Mouse (Mus musculus) lung, embryonic 14.5 days (tissue): Measurements from ENCODE around the gene Far1. TPM values are rescaled to one million over a fixed set of nuclear protein-coding genes. Genes with fewer than 3 reads are reported as not detected.

Source experiments
- ATAC-seq: fragments of 200-750 bp; cut with Nextera tagmentation; 2 replicates; pipeline ENCODE4 v1.8.0; 2017; ENCODE audit warnings: mild to moderate bottlenecking, moderate TSS enrichment, moderate library complexity; ENCODE audit not compliant: insufficient read depth
- DNase-seq: peaks from one replicate; pipeline ENCODE4 v3.0.0-alpha.2; 2015
- H3K27ac ChIP-seq: fragments of 300-500 bp; sonication (generic); 2 replicates; pipeline ENCODE4 v1.5.1; 2014; ENCODE audit warnings: low read depth, mild to moderate bottlenecking, moderate library complexity
- H3K27me3 ChIP-seq: fragments of 300-500 bp; sonication (generic); 2 replicates; pipeline ENCODE4 v1.6.1; 2014; ENCODE audit warnings: low read length, control low read depth; ENCODE audit not compliant: insufficient read depth
- H3K36me3 ChIP-seq: fragments of 300-500 bp; sonication (generic); 2 replicates; pipeline ENCODE4 v1.6.1; 2014; ENCODE audit warnings: control low read depth; ENCODE audit not compliant: insufficient read depth
- H3K4me1 ChIP-seq: fragments of 300-500 bp; sonication (generic); 2 replicates; pipeline ENCODE4 v1.6.1; 2014; ENCODE audit warnings: antibody characterized with exemption, control low read depth; ENCODE audit not compliant: insufficient read depth
- H3K4me2 ChIP-seq: fragments of 300-500 bp; sonication (generic); 2 replicates; pipeline ENCODE4 v1.6.1; 2014; ENCODE audit warnings: mild to moderate bottlenecking
- H3K4me3 ChIP-seq: fragments of 300-500 bp; sonication (generic); 2 replicates; pipeline ENCODE4 v1.5.1; 2014; ENCODE audit warnings: low read depth, low read length
- H3K9ac ChIP-seq: fragments of 300-500 bp; sonication (generic); 2 replicates; pipeline ENCODE4 v1.6.1; 2014
- H3K9me3 ChIP-seq: fragments of 300-500 bp; sonication (generic); 2 replicates; pipeline ENCODE4 v1.6.1; 2016; ENCODE audit warnings: low read depth, low read length, control low read depth
- CTCF ChIP-seq: IDR thresholded peaks from 2 replicates; pipeline ENCODE4 v1.5.1; 2016; ENCODE audit warnings: antibody characterized with exemption, low read depth
- WGBS: fragments of 180-500 bp; shearing (Covaris S2); extraction: QIAGEN DNeasy Blood & Tissue Kit; methylation state at CpG from one replicate; pipeline ENCODE4 v1.1.7; 2014; 5-methylcytosine and 5-hydroxymethylcytosine counted together
- polyA plus RNA-seq: library from polyadenylated mRNA; unstranded; fragments of >200 nt; fragmentation: Nextera tagmentation; extraction: Ambion mirVana; gene quantifications from 2 replicates; pipeline ENCODE4 v1.2.1, GENCODE M21; 2014

The Far1 gene
- polyA plus RNA-seq, 1 experiment from 2014 or later = 78.9 TPM

GRCm38 (mm10) chr7:113515831-113516230, 2.2 kb downstream of the Far1 start:
- no peak for DNase-seq
- H3K9ac ChIP-seq = no peak overlapping the region
- H3K36me3 ChIP-seq = no peaks in the 10 kb centered on the region
- no peaks in the 10 kb centered on the region for H3K27me3 ChIP-seq
- no peaks in the 10 kb centered on the region for H3K4me1 ChIP-seq
- H3K9me3 ChIP-seq = no peaks in the 10 kb centered on the region
- no peak for ATAC-seq
- no peak for TF ChIP-seq CTCF
- H3K27ac ChIP-seq = no peak overlapping the region
- no peak overlapping the region for H3K4me2 ChIP-seq
- H3K4me3 ChIP-seq = no peak overlapping the region
- WGBS = 88% methylated on average over 4 of the region's 4 CpGs

GRCm38 (mm10) chr7:113518419-113518818, 4.8 kb downstream of the Far1 start:
- H3K9ac ChIP-seq = no peak overlapping the region
- TF ChIP-seq CTCF = no peak
- H3K36me3 ChIP-seq = no peaks in the 10 kb centered on the region
- no peak overlapping the region for H3K27ac ChIP-seq
- no peaks in the 10 kb centered on the region for H3K9me3 ChIP-seq
- H3K4me3 ChIP-seq = no peak overlapping the region
- no peak for DNase-seq
- 60% methylated on average over 3 of the region's 3 CpGs for WGBS
- H3K4me1 ChIP-seq = no peaks in the 10 kb centered on the region
- no peaks in the 10 kb centered on the region for H3K27me3 ChIP-seq
- no peak overlapping the region for H3K4me2 ChIP-seq
- ATAC-seq = no peak

GRCm38 (mm10) chr7:113518961-113519360, 5.3 kb downstream of the Far1 start:
- H3K4me3 ChIP-seq = no peak overlapping the region
- no peaks in the 10 kb centered on the region for H3K36me3 ChIP-seq
- no peak for DNase-seq
- H3K27me3 ChIP-seq = no peaks in the 10 kb centered on the region
- TF ChIP-seq CTCF = no peak
- no peak overlapping the region for H3K4me2 ChIP-seq
- H3K9me3 ChIP-seq = no peaks in the 10 kb centered on the region
- 84% methylated on average over 2 of the region's 2 CpGs for WGBS
- no peak overlapping the region for H3K9ac ChIP-seq
- no peak for ATAC-seq
- no peak overlapping the region for H3K27ac ChIP-seq
- H3K4me1 ChIP-seq = no peaks in the 10 kb centered on the region

- no peak overlapping the region for H3K9ac ChIP-seq
- H3K4me2 ChIP-seq = no peak overlapping the region
- ATAC-seq = no peak
- no peaks in the 10 kb centered on the region for H3K4me1 ChIP-seq
- TF ChIP-seq CTCF = no peak
- H3K36me3 ChIP-seq = peaks cover 32% of the 10 kb centered on the region
- peak; percentile 33 for DNase-seq
- H3K27ac ChIP-seq = no peak overlapping the region
- no peaks in the 10 kb centered on the region for H3K27me3 ChIP-seq
- WGBS = 31% methylated on average over 1 of the region's 1 CpGs
- H3K4me3 ChIP-seq = no peak overlapping the region
- H3K9me3 ChIP-seq = no peaks in the 10 kb centered on the region
Measured at GRCm38 (mm10) chr7:113543158-113543557, 29.5 kb downstream of the Far1 start.

- peaks cover 26% of the 10 kb centered on the region for H3K36me3 ChIP-seq
- no peaks in the 10 kb centered on the region for H3K4me1 ChIP-seq
- DNase-seq (no peak), ATAC-seq (no peak)
- TF ChIP-seq CTCF = no peak
- H3K4me2 ChIP-seq = no peak overlapping the region
- no peak overlapping the region for H3K27ac ChIP-seq
- H3K27me3 ChIP-seq = no peaks in the 10 kb centered on the region
- no peaks in the 10 kb centered on the region for H3K9me3 ChIP-seq
- no peak overlapping the region for H3K9ac ChIP-seq
- no peak overlapping the region for H3K4me3 ChIP-seq
Measured at GRCm38 (mm10) chr7:113551742-113552463, 38.3 kb downstream of the Far1 start.

- H3K4me3 ChIP-seq = no peak overlapping the region
- WGBS = 77% methylated on average over 2 of the region's 2 CpGs
- no peak overlapping the region for H3K4me2 ChIP-seq
- TF ChIP-seq CTCF = no peak
- DNase-seq (no peak), ATAC-seq (no peak)
- H3K27me3 ChIP-seq = no peaks in the 10 kb centered on the region
- H3K4me1 ChIP-seq = no peaks in the 10 kb centered on the region
- no peak overlapping the region for H3K27ac ChIP-seq
- peaks cover 22% of the 10 kb centered on the region for H3K36me3 ChIP-seq
- no peaks in the 10 kb centered on the region for H3K9me3 ChIP-seq
- no peak overlapping the region for H3K9ac ChIP-seq
Measured at GRCm38 (mm10) chr7:113552508-113552907, 38.9 kb downstream of the Far1 start.

- H3K9me3 ChIP-seq = no peaks in the 10 kb centered on the region
- TF ChIP-seq CTCF = no peak
Measured at GRCm38 (mm10) chr7:113556138-113556537, 42.5 kb downstream of the Far1 start.

More at GRCm38 (mm10) chr7:113556138-113556537, 42.5 kb downstream of the Far1 start:
- H3K4me3 ChIP-seq = no peak overlapping the region
- H3K4me1 ChIP-seq = no peaks in the 10 kb centered on the region
- no peaks in the 10 kb centered on the region for H3K27me3 ChIP-seq
- no peak overlapping the region for H3K9ac ChIP-seq
- no peak overlapping the region for H3K27ac ChIP-seq
- 35% methylated on average over 1 of the region's 1 CpGs for WGBS
- no peak for ATAC-seq
- DNase-seq = no peak
- H3K36me3 ChIP-seq = peaks cover 22% of the 10 kb centered on the region; the same call in 1 of the 2 replicates
- H3K4me2 ChIP-seq = no peak overlapping the region
